Mouse (Mus musculus) heart, postnatal 0 days (tissue): ENCODE measurements around the gene Agtrap.

Experiments
- CTCF ChIP-seq: IDR thresholded peaks from 2 replicates; pipeline ENCODE4 v1.5.1; 2016; ENCODE audit warnings: antibody characterized with exemption, control low read depth, low read depth
- EP300 ChIP-seq: IDR thresholded peaks from 2 replicates; pipeline ENCODE4 v1.6.1; 2016; ENCODE audit warnings: antibody characterized with exemption, low read depth

DNA sequence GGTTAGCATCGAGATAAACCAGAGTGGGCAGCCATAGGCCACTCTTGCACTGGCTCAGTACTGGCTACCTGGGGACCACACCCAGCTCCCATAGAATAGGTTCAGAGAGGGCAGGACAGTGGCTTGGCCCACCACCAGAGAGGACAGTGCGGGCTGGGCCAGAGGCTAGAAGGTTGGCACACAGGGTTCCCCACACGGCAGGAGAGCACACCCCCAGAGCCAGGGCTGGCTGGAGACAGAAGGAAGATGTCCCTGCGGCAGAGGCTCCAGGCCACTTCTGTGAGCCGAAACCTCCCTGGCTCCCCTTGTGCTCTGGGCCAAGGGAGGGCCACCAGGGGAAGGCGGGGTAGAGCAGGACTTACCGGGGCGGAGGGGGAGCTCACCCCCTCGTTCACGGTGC lies 6.6 kb downstream of the Agtrap start:
- TF ChIP-seq CTCF: no peak
- TF ChIP-seq EP300: no peak
